Mouse (Mus musculus) heart, embryonic 12.5 days (tissue): Measurements from ENCODE around the gene Btbd35f20. TPM values are rescaled to one million over a fixed set of nuclear protein-coding genes. Genes with fewer than 3 reads are reported as not detected.
"Not testable (repeated sequence)": the region's sequence is repeated elsewhere in the genome, so short reads cannot be mapped to it uniquely, and the experiment has no call there.

Source experiments
- ATAC-seq: fragments of 200-750 bp; cut with Nextera tagmentation; 2 replicates; pipeline ENCODE4 v1.8.0; 2017; ENCODE audit warnings: moderate TSS enrichment, moderate library complexity; ENCODE audit not compliant: insufficient number of reproducible peaks, low FRiP score
- H3K27ac ChIP-seq: fragments of 300-500 bp; sonication (generic); 2 replicates; pipeline ENCODE4 v1.5.1; 2016; ENCODE audit warnings: mild to moderate bottlenecking, moderate library complexity; ENCODE audit not compliant: poor library complexity, severe bottlenecking
- H3K27me3 ChIP-seq: fragments of 300-500 bp; sonication (generic); replicated peaks from 2 replicates; pipeline ENCODE4 v1.6.1; 2016; ENCODE audit warnings: mild to moderate bottlenecking, moderate library complexity
- H3K36me3 ChIP-seq: fragments of 300-500 bp; sonication (generic); 2 replicates; pipeline ENCODE4 v1.6.1; 2016; ENCODE audit warnings: mild to moderate bottlenecking, moderate library complexity
- H3K4me1 ChIP-seq: fragments of 300-500 bp; sonication (generic); replicated peaks from 2 replicates; pipeline ENCODE4 v1.6.1; 2016; ENCODE audit warnings: mild to moderate bottlenecking
- H3K4me2 ChIP-seq: fragments of 300-500 bp; sonication (generic); 2 replicates; pipeline ENCODE4 v1.6.1; 2016; ENCODE audit warnings: mild to moderate bottlenecking, moderate library complexity
- H3K4me3 ChIP-seq: fragments of 300-500 bp; sonication (generic); 2 replicates; pipeline ENCODE4 v1.5.1; 2016; ENCODE audit warnings: mild to moderate bottlenecking
- H3K9ac ChIP-seq: fragments of 300-500 bp; sonication (generic); 2 replicates; pipeline ENCODE4 v1.6.1; 2016; ENCODE audit warnings: mild to moderate bottlenecking, moderate library complexity
- H3K9me3 ChIP-seq: fragments of 300-500 bp; sonication (generic); replicated peaks from 2 replicates; pipeline ENCODE4 v1.6.1; 2016; ENCODE audit warnings: mild to moderate bottlenecking, moderate library complexity
- WGBS: fragments of 180-500 bp; shearing (Covaris S2); methylation state at CpG from one replicate; pipeline ENCODE4 v1.1.7; 2016; 5-methylcytosine and 5-hydroxymethylcytosine counted together
- polyA plus RNA-seq: library from polyadenylated mRNA; unstranded; fragments of >200 nt; fragmentation: Nextera tagmentation; extraction: Ambion mirVana; gene quantifications from 2 replicates; pipeline ENCODE4 v1.2.1, GENCODE M21; 2016

Gene Btbd35f20
- not detected in 2 replicates for polyA plus RNA-seq

GRCm38 (mm10) chrX:4291145-4291544, at the start of gene Btbd35f20:
Gene Btbd35f20, minus strand, starts transcription at chrX:4291245.
- H3K36me3 ChIP-seq, H3K27ac ChIP-seq, H3K4me2 ChIP-seq, ATAC-seq, H3K9ac ChIP-seq, H3K4me3 ChIP-seq, H3K27me3 ChIP-seq, H3K9me3 ChIP-seq, H3K4me1 ChIP-seq: not testable (repeated sequence)
- no CpG with 5 or more reads among the region's 4 CpGs for WGBS

Other genes with a start within 250 kb of the Btbd35f20 start
- gene Btbd35f28, start 94.7 kb downstream of the Btbd35f20 start, polyA plus RNA-seq: not detected in 2 replicates
- gene Btbd35f17, start 79.4 kb upstream of the Btbd35f20 start, polyA plus RNA-seq: not detected in 2 replicates